In the genomic region with DNA sequence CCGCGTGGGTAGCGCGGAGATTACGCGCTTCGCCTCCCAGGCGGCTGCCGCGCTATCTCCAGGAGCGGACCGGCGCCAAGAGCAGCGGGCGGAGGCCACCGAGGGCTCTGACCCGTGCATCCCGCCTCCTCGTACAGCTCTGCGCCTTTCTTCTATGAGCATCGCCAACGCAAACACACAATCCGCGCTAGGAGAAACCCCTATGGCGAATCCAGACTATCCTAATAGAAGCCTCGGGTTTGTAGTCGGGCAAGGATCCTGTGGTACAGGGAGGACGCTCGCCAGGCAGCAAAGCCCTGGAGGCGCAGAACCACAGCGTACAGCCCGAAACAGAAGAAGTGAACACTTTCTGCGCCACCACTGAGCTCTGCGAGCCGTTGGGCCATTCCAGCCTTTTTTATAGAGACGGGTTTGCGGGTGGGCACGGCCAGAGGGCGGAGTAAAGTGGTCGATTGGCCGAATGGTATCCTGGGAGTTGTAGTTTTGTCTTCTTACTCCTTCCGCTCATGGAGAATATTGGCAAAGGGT, we compare ENCODE assay signal across 8 mouse cellular contexts.
A peak's percentile ranks its signal among the peaks of the same experiment; 100 is the strongest.
DNase-seq lines count a peak whose midpoint lies in the region; ATAC-seq lines count a peak whose summit lies in the region.

No protein-coding gene starts in this region.

- peak; percentile 91 for ATAC-seq in hindbrain, embryonic 14.5 days (ENCODE audit: low FRiP score)

- peak overlapping the region; percentile 62 for H3K4me3 ChIP-seq in hindbrain, embryonic 14.5 days (replicated peaks; ENCODE audit: low read length)

- H3K4me1 ChIP-seq in hindbrain, embryonic 14.5 days (replicated peaks; ENCODE audit: control insufficient read depth, insufficient read depth, low read length), result peaks cover 28% of the 10 kb centered on the region

- no peaks in the 10 kb centered on the region for H3K27me3 ChIP-seq in hindbrain, embryonic 14.5 days (ENCODE audit: control insufficient read depth, insufficient read depth, low read length)

- H3K27ac ChIP-seq in hindbrain, embryonic 14.5 days, result peak overlapping the region; percentile 83

- WGBS in hindbrain, embryonic 14.5 days, result under 1% methylated on average over 42 of the region's 42 CpGs

- peak; percentile 94 for DNase-seq in NIH3T3 (ENCODE audit: low read depth)
- peak; percentile 93 to 94 for DNase-seq in cerebellum, postnatal 10 days
- peak; percentile 81 to 88 for DNase-seq in frontal cortex, postnatal 25 days (ENCODE audit: low spot score in 2 of 2)
- peak; percentile 95 for DNase-seq in hindbrain, embryonic 14.5 days (ENCODE audit: low spot score)
- peak; percentile 88 to 89 for DNase-seq in layer of hippocampus, postnatal 25 days (ENCODE audit: extremely low spot score in 1 of 2, low spot score in 1 of 2)
- peak; percentile 84 for DNase-seq in lung, postnatal 10 days
- peak; percentile 83 for DNase-seq in ovary, postnatal 36 days (ENCODE audit: low spot score)
- peak; percentile 86 to 91 for DNase-seq in urinary bladder, adult 18-20 months (ENCODE audit: low spot score in 2 of 2)

- peak overlapping the region; percentile 80 for H3K9ac ChIP-seq in hindbrain, embryonic 14.5 days

- no peaks in the 10 kb centered on the region for H3K36me3 ChIP-seq in hindbrain, embryonic 14.5 days (replicated peaks; ENCODE audit: control insufficient read depth, insufficient read depth)

- H3K9me3 ChIP-seq in hindbrain, embryonic 14.5 days (ENCODE audit: control insufficient read depth, low read length), result no peaks in the 10 kb centered on the region

- peak overlapping the region; percentile 90 for H3K4me2 ChIP-seq in hindbrain, embryonic 14.5 days (replicated peaks)

Comparison
In these comparisons a context has a peak if more than half of its experiments do, and no peak if none do; other contexts are left out.
1. Peak in every context shown above with its lines: DNase-seq, ATAC-seq, H3K4me3 ChIP-seq and H3K27ac ChIP-seq.